Mouse (Mus musculus): Measurements from ENCODE around the gene Gga3. TPM values are rescaled to one million over a fixed set of nuclear protein-coding genes. Genes with fewer than 3 reads are reported as not detected.

Gene Gga3
- polyA plus RNA-seq, 1 experiment from 2014 or later, result 34.3 TPM

DNA sequence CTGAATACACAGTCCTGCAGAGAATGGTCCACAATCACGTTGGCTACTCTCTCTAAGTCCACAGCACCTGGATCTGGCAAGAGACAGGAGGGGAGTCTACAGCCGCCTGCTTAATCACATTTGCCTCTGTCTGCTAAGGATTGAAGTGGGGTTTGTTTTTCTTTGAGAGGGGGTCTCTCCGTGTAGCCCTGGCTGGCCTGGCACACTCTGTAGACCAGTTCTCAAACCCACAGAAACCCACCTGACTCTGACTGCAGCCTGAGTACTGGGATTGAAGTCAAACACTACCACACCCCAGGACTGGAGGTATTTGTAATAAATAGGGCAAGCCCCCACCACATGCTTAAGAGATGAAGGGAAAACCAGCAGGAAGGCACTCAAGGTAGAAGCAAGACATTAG is 5.7 kb upstream of the Gga3 start:
- no peaks in the 10 kb centered on the region for H3K27me3 ChIP-seq (ENCODE audit: control insufficient read depth, insufficient read depth, low read length)
- no peak overlapping the region for H3K4me3 ChIP-seq (replicated peaks; ENCODE audit: low read depth, low read length)
- 64% methylated on average over 3 of the region's 3 CpGs for WGBS
- H3K9me3 ChIP-seq (ENCODE audit: control insufficient read depth, low read length), result no peaks in the 10 kb centered on the region
- no peak overlapping the region for H3K4me2 ChIP-seq (ENCODE audit: low read length)
- ATAC-seq (ENCODE audit: low FRiP score, low TSS enrichment), result no peak
- H3K4me1 ChIP-seq (ENCODE audit: control insufficient read depth, insufficient read depth, low read length), result peaks cover 13% of the 10 kb centered on the region
- no peak overlapping the region for H3K9ac ChIP-seq (replicated peaks; ENCODE audit: low read length)
- no peak overlapping the region for H3K27ac ChIP-seq (replicated peaks; ENCODE audit: low read depth, low read length)
- DNase-seq, result no peak
- peaks cover 45% of the 10 kb centered on the region for H3K36me3 ChIP-seq (ENCODE audit: control insufficient read depth, insufficient read depth, low read length)

DNA sequence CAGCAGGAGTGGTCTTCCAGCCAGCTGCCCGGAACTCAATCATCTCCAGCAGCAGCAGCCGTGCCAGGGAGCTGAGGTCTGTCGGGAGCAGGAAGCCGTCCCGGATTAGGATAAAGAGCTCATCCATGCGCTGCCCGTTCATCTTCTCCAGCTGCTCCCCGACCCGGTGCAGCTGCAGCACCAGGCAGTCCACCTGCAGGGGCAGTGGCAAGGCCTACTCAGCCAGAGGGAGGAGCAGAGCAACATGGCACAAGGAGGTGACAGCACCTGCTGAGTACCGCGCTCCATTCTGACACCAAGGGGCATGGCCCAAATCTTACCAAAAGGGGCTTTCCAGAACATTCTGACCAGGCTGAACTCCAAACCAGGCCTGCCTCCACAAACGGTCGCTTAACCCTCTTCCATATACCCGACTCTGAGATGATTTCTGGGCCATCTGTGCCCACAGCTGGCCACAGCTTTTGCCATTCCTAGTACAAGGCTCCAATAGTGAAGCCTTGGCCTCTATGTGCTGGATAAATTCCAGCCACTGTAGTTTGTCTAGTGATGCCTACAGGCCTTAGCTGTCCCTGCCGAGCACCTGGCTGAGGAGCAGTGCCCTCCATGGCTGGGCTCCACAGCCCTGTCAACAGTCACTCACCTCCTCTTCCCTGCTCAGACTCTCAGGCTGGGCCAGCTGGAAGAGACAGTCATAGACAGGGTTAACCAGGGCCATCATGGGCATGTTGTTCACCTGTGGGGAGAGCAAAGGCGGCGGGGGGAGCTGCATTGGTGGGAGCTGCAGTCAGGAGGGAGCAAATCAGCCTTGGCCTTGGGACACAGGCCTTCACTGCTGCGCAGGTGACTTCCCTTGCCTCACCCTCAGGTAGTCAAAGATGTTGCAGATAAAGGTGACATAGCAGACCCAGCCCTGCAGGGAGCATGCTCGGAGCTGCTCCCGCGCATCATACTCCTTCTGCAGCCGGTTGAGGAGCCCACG is 4.9 kb upstream of the Gga3 start:
- Histone ChIP-seq H3K4me1 (ENCODE audit: control insufficient read depth, insufficient read depth, low read length) (peaks cover 14% of the 10 kb centered on the region), H3K27me3 (ENCODE audit: control insufficient read depth, insufficient read depth, low read length) (no peaks in the 10 kb centered on the region), H3K4me3 (replicated peaks; ENCODE audit: low read depth, low read length) (no peak overlapping the region), H3K4me2 (ENCODE audit: low read length) (no peak overlapping the region), H3K9me3 (ENCODE audit: control insufficient read depth, low read length) (no peaks in the 10 kb centered on the region), H3K27ac (replicated peaks; ENCODE audit: low read depth, low read length) (no peak overlapping the region), H3K36me3 (ENCODE audit: control insufficient read depth, insufficient read depth, low read length) (peaks cover 43% of the 10 kb centered on the region), H3K9ac (replicated peaks; ENCODE audit: low read length) (no peak overlapping the region; the same call in 1 of the 2 replicates)
- ATAC-seq (ENCODE audit: low FRiP score, low TSS enrichment) (no peak), DNase-seq (no peak)
- 80% methylated on average over 23 of the region's 23 CpGs for WGBS

DNA sequence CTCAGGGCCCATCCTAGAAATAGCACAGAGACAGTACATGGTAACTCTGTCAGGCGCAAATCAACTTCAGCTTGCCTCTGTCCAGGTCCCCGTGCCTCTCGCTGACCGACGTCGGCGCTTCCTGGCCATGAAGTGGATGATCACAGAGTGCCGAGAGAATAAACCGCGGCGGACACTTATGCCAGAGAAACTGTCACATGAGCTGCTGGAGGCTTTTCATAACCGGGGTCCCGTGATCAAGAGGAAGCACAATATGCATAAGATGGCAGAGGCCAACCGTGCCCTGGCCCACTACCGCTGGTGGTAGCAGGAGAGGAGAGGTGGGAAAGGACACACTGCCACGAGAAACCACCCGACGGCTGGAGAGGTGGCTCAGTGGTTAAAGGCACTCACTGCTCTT is 2.9 kb upstream of the Gga3 start:
- Histone ChIP-seq H3K27ac (replicated peaks; ENCODE audit: low read depth, low read length) (no peak overlapping the region), H3K4me2 (ENCODE audit: low read length) (no peak overlapping the region), H3K27me3 (ENCODE audit: control insufficient read depth, insufficient read depth, low read length) (no peaks in the 10 kb centered on the region), H3K4me1 (ENCODE audit: control insufficient read depth, insufficient read depth, low read length) (peaks cover 18% of the 10 kb centered on the region), H3K9me3 (ENCODE audit: control insufficient read depth, low read length) (no peaks in the 10 kb centered on the region), H3K4me3 (replicated peaks; ENCODE audit: low read depth, low read length) (no peak overlapping the region), H3K9ac (replicated peaks; ENCODE audit: low read length) (no peak overlapping the region), H3K36me3 (ENCODE audit: control insufficient read depth, insufficient read depth, low read length) (peaks cover 43% of the 10 kb centered on the region)
- 94% methylated on average over 18 of the region's 18 CpGs for WGBS
- DNase-seq, result no peak
- no peak for ATAC-seq (ENCODE audit: low FRiP score, low TSS enrichment)

DNA sequence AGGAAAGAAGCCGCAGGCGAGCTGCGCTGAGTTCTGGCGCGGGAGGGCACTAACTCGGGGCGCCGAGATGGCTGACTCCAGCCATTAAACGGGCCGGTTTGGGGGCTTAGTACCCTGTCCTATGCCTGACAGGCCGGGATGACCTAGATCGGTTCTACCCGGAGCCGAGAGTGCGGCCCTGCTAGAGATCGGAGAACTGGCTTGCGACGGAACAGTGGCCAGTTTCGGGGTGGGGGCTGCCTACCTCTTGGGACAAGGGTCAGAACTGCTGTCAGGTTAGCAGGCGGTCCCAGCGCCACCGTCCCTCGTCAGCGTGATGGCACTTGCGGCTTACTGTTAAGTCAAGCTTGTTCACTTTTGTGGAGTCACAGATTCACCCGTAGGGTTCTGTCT is 449 bp upstream of the Gga3 start:
- H3K36me3 ChIP-seq (ENCODE audit: control insufficient read depth, insufficient read depth, low read length), result peaks cover 39% of the 10 kb centered on the region
- ATAC-seq (ENCODE audit: low FRiP score, low TSS enrichment) (peak; percentile 34; the same call in 1 of the 2 replicates), DNase-seq (no peak)
- peak overlapping the region; percentile 94 for H3K4me2 ChIP-seq (ENCODE audit: low read length)
- H3K27ac ChIP-seq (replicated peaks; ENCODE audit: low read depth, low read length), result peak overlapping the region; percentile 95
- no peaks in the 10 kb centered on the region for H3K27me3 ChIP-seq (ENCODE audit: control insufficient read depth, insufficient read depth, low read length)
- peak overlapping the region; percentile 99 for H3K4me3 ChIP-seq (replicated peaks; ENCODE audit: low read depth, low read length)
- WGBS, result under 1% methylated on average over 26 of the region's 26 CpGs
- H3K4me1 ChIP-seq (ENCODE audit: control insufficient read depth, insufficient read depth, low read length), result peaks cover 18% of the 10 kb centered on the region
- no peaks in the 10 kb centered on the region for H3K9me3 ChIP-seq (ENCODE audit: control insufficient read depth, low read length)
- peak overlapping the region; percentile 92 for H3K9ac ChIP-seq (replicated peaks; ENCODE audit: low read length)

DNA sequence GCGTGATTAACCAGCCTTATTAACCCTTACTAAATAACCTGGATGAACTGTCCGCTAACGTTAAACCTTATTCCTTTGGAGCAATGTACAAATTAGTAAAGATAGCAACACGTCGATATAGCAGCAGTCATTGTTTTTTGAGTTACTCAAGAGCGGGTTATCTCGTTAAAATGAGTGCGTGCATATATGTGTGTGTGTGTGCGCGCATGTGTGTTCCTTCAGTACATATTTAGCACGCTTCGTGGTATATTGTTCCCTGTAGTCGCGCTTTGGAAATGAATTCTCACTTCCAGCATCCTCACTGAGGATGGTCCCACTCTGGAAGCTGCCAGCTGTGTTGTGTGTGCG is 749 bp downstream of the Gga3 start:
- H3K4me2 ChIP-seq (ENCODE audit: low read length), result peak overlapping the region; percentile 94
- H3K9me3 ChIP-seq (ENCODE audit: control insufficient read depth, low read length), result no peaks in the 10 kb centered on the region
- peak overlapping the region; percentile 95 for H3K27ac ChIP-seq (replicated peaks; ENCODE audit: low read depth, low read length)
- WGBS, result 7% methylated on average over 15 of the region's 15 CpGs
- H3K36me3 ChIP-seq (ENCODE audit: control insufficient read depth, insufficient read depth, low read length), result peaks cover 32% of the 10 kb centered on the region
- no peaks in the 10 kb centered on the region for H3K27me3 ChIP-seq (ENCODE audit: control insufficient read depth, insufficient read depth, low read length)
- H3K9ac ChIP-seq (replicated peaks; ENCODE audit: low read length), result peak overlapping the region; percentile 92
- no peak for ATAC-seq (ENCODE audit: low FRiP score, low TSS enrichment)
- H3K4me3 ChIP-seq (replicated peaks; ENCODE audit: low read depth, low read length), result peak overlapping the region; percentile 99
- H3K4me1 ChIP-seq (ENCODE audit: control insufficient read depth, insufficient read depth, low read length), result peaks cover 18% of the 10 kb centered on the region
- no peak for DNase-seq

DNA sequence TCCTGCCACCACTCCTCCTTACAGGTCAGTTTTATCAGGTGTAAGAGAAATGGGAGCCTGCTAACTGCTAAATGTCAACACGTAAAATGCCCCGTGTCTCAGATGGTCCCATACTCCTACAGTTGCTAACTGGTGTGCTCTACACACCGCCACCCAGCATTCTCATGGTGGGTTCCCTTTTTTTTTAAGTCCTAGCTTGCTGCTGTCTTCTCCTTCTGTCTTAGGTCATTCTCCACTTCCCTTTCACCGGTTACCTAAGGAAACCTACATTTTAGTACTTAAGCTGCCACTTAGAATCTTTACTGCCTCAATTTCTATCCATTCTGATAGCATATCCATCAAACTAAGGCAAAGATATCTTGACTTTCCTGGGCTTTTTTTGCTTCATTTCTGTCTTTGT is 2.7 kb downstream of the Gga3 start:
- H3K4me3 ChIP-seq (replicated peaks; ENCODE audit: low read depth, low read length), result no peak overlapping the region
- 94% methylated on average over 4 of the region's 4 CpGs for WGBS
- ATAC-seq (ENCODE audit: low FRiP score, low TSS enrichment) (no peak), DNase-seq (no peak)
- peaks cover 18% of the 10 kb centered on the region for H3K4me1 ChIP-seq (ENCODE audit: control insufficient read depth, insufficient read depth, low read length)
- H3K36me3 ChIP-seq (ENCODE audit: control insufficient read depth, insufficient read depth, low read length), result peaks cover 26% of the 10 kb centered on the region
- H3K27me3 ChIP-seq (ENCODE audit: control insufficient read depth, insufficient read depth, low read length), result no peaks in the 10 kb centered on the region
- H3K9ac ChIP-seq (replicated peaks; ENCODE audit: low read length), result no peak overlapping the region
- no peak overlapping the region for H3K4me2 ChIP-seq (ENCODE audit: low read length)
- H3K9me3 ChIP-seq (ENCODE audit: control insufficient read depth, low read length), result no peaks in the 10 kb centered on the region
- no peak overlapping the region for H3K27ac ChIP-seq (replicated peaks; ENCODE audit: low read depth, low read length)

DNA sequence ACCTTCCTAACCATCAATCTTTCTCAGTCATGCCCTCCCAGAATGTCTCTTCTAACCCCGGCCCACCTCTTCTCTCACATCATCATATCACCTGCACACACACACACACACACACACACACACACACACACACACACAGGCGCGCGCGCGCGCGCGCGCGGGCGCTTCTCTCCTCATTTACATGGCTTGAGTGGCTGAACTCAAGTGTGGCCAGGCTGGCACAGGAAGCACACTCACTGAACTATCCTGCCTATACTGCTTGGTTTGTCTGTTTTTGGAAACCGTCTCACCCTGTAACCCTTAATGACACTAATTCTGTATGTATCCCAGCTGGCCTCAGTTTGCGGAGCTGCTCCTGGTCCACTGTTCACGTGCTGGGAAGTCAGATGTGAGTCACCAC is 3.1 kb downstream of the Gga3 start:
- 99% methylated on average over 15 of the region's 15 CpGs for WGBS
- H3K27me3 ChIP-seq (ENCODE audit: control insufficient read depth, insufficient read depth, low read length), result no peaks in the 10 kb centered on the region
- peaks cover 18% of the 10 kb centered on the region for H3K4me1 ChIP-seq (ENCODE audit: control insufficient read depth, insufficient read depth, low read length)
- DNase-seq (no peak), ATAC-seq (ENCODE audit: low FRiP score, low TSS enrichment) (no peak)
- no peaks in the 10 kb centered on the region for H3K9me3 ChIP-seq (ENCODE audit: control insufficient read depth, low read length)
- no peak overlapping the region for H3K27ac ChIP-seq (replicated peaks; ENCODE audit: low read depth, low read length)
- H3K9ac ChIP-seq (replicated peaks; ENCODE audit: low read length), result no peak overlapping the region
- H3K36me3 ChIP-seq (ENCODE audit: control insufficient read depth, insufficient read depth, low read length), result peaks cover 26% of the 10 kb centered on the region
- no peak overlapping the region for H3K4me3 ChIP-seq (replicated peaks; ENCODE audit: low read depth, low read length)
- no peak overlapping the region for H3K4me2 ChIP-seq (ENCODE audit: low read length)

DNA sequence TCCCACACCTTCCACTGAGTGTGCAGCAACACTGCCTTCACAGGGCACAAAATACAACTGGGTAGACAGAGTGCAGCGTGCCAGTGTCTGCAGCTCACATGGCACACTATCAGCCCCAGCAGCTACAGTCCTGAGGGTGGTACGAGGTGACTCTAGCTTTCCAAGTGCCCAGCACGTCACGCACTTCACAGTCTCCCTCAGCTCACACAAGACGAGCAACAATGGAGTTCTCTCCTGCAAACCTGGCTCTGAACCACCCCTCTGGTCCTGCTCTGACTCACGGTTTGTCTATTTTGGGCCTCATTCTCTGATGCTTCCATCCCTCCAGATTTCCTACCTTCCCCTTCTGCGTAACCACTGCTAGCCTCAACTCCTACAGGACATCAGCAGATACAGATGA is 4.1 kb downstream of the Gga3 start:
- H3K9ac ChIP-seq (replicated peaks; ENCODE audit: low read length), result no peak overlapping the region
- H3K9me3 ChIP-seq (ENCODE audit: control insufficient read depth, low read length), result no peaks in the 10 kb centered on the region
- peaks cover 31% of the 10 kb centered on the region for H3K36me3 ChIP-seq (ENCODE audit: control insufficient read depth, insufficient read depth, low read length)
- H3K4me3 ChIP-seq (replicated peaks; ENCODE audit: low read depth, low read length), result no peak overlapping the region
- 95% methylated on average over 7 of the region's 7 CpGs for WGBS
- no peak for DNase-seq
- H3K4me1 ChIP-seq (ENCODE audit: control insufficient read depth, insufficient read depth, low read length), result peaks cover 16% of the 10 kb centered on the region
- no peak overlapping the region for H3K4me2 ChIP-seq (ENCODE audit: low read length)
- no peaks in the 10 kb centered on the region for H3K27me3 ChIP-seq (ENCODE audit: control insufficient read depth, insufficient read depth, low read length)
- ATAC-seq (ENCODE audit: low FRiP score, low TSS enrichment), result no peak
- H3K27ac ChIP-seq (replicated peaks; ENCODE audit: low read depth, low read length), result no peak overlapping the region

DNA sequence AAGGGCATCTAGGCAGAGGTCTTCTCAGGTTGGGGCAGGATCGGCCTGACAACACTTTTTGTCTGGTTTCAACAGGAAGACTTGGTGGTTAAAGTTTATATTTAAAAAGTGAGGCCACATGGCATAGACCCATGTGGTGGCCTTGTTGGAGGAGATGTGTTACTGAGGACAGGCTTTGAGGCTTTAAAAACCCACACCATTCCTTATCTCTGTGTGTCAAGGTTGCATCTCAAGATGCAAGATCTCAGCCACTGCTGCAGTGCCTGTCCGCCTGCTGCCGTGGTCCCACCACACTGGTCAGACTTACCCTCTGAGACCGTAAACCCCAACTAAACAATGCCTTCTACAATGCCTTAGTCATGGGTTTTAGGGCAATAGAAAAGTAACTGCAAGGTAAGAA is 5.5 kb downstream of the Gga3 start:
- Histone ChIP-seq H3K9me3 (ENCODE audit: control insufficient read depth, low read length) (no peaks in the 10 kb centered on the region), H3K27ac (replicated peaks; ENCODE audit: low read depth, low read length) (no peak overlapping the region), H3K36me3 (ENCODE audit: control insufficient read depth, insufficient read depth, low read length) (peaks cover 44% of the 10 kb centered on the region), H3K27me3 (ENCODE audit: control insufficient read depth, insufficient read depth, low read length) (no peaks in the 10 kb centered on the region), H3K4me3 (replicated peaks; ENCODE audit: low read depth, low read length) (no peak overlapping the region), H3K4me1 (ENCODE audit: control insufficient read depth, insufficient read depth, low read length) (peaks cover 13% of the 10 kb centered on the region), H3K4me2 (ENCODE audit: low read length) (no peak overlapping the region), H3K9ac (replicated peaks; ENCODE audit: low read length) (no peak overlapping the region)
- 92% methylated on average over 4 of the region's 4 CpGs for WGBS
- DNase-seq, result no peak
- no peak for ATAC-seq (ENCODE audit: low FRiP score, low TSS enrichment)

Measured in midbrain, embryonic 14.5 days (tissue).